Mouse (Mus musculus): Measurements from ENCODE around the gene Otop2. TPM values are rescaled to one million over a fixed set of nuclear protein-coding genes. Genes with fewer than 3 reads are reported as not detected.

Gene Otop2
- polyA plus RNA-seq, 1 experiment from 2014 or later = not detected

- ATAC-seq (replicated peaks; ENCODE audit: low FRiP score) (no peak), DNase-seq (ENCODE audit: low spot score) (no peak)
- H3K27me3 ChIP-seq (replicated peaks; ENCODE audit: control insufficient read depth, insufficient read depth, low read length) = peaks cover 54% of the 10 kb centered on the region
- no peak overlapping the region for H3K4me2 ChIP-seq
- H3K36me3 ChIP-seq (ENCODE audit: control insufficient read depth, insufficient read depth, low read length) = no peaks in the 10 kb centered on the region
- H3K9me3 ChIP-seq (ENCODE audit: control insufficient read depth, low read length) = no peaks in the 10 kb centered on the region
- no peak overlapping the region for H3K27ac ChIP-seq (ENCODE audit: low read depth, low read length)
- WGBS = 61% methylated on average over 2 of the region's 2 CpGs
- no peak overlapping the region for H3K9ac ChIP-seq (ENCODE audit: low read depth, low read length)
- peaks cover 6% of the 10 kb centered on the region; the same call in 1 of the 2 replicates for H3K4me1 ChIP-seq (replicated peaks; ENCODE audit: control insufficient read depth, insufficient read depth, low read length)
- H3K4me3 ChIP-seq (ENCODE audit: low read depth, low read length) = no peak overlapping the region
These were observed 34.3 kb downstream of the Otop2 start for GRCm38 (mm10) chr11:115341246-115341645.

- ATAC-seq (replicated peaks; ENCODE audit: low FRiP score) = no peak
- peaks cover 55% of the 10 kb centered on the region for H3K27me3 ChIP-seq (replicated peaks; ENCODE audit: control insufficient read depth, insufficient read depth, low read length)
- H3K27ac ChIP-seq (ENCODE audit: low read depth, low read length) = no peak overlapping the region
- H3K9me3 ChIP-seq (ENCODE audit: control insufficient read depth, low read length) = no peaks in the 10 kb centered on the region
- no peak for DNase-seq (ENCODE audit: low spot score)
- peaks cover 6% of the 10 kb centered on the region; the same call in 1 of the 2 replicates for H3K4me1 ChIP-seq (replicated peaks; ENCODE audit: control insufficient read depth, insufficient read depth, low read length)
- no peak overlapping the region for H3K4me2 ChIP-seq
- 67% methylated on average over 6 of the region's 6 CpGs for WGBS
- H3K9ac ChIP-seq (ENCODE audit: low read depth, low read length) = no peak overlapping the region
- H3K36me3 ChIP-seq (ENCODE audit: control insufficient read depth, insufficient read depth, low read length) = no peaks in the 10 kb centered on the region
- no peak overlapping the region for H3K4me3 ChIP-seq (ENCODE audit: low read depth, low read length)
These were observed 34.9 kb downstream of the Otop2 start for GRCm38 (mm10) chr11:115341866-115342265.

GRCm38 (mm10) chr11:115344967-115345366 lies 38.0 kb downstream of the Otop2 start:
- no peak overlapping the region for H3K27ac ChIP-seq (ENCODE audit: low read depth, low read length)
- no peak for ATAC-seq (replicated peaks; ENCODE audit: low FRiP score)
- peaks cover 60% of the 10 kb centered on the region for H3K27me3 ChIP-seq (replicated peaks; ENCODE audit: control insufficient read depth, insufficient read depth, low read length)
- no peak overlapping the region for H3K4me2 ChIP-seq
- no peak for DNase-seq (ENCODE audit: low spot score)
- no peak overlapping the region for H3K9ac ChIP-seq (ENCODE audit: low read depth, low read length)
- H3K4me3 ChIP-seq (ENCODE audit: low read depth, low read length) = no peak overlapping the region
- no peaks in the 10 kb centered on the region for H3K36me3 ChIP-seq (ENCODE audit: control insufficient read depth, insufficient read depth, low read length)
- no peaks in the 10 kb centered on the region for H3K9me3 ChIP-seq (ENCODE audit: control insufficient read depth, low read length)
- H3K4me1 ChIP-seq (replicated peaks; ENCODE audit: control insufficient read depth, insufficient read depth, low read length) = peaks cover 15% of the 10 kb centered on the region
- WGBS = 9% methylated on average over 12 of the region's 12 CpGs

GRCm38 (mm10) chr11:115345515-115345914 lies 38.6 kb downstream of the Otop2 start:
- Histone ChIP-seq H3K9ac (ENCODE audit: low read depth, low read length) (no peak overlapping the region), H3K27me3 (replicated peaks; ENCODE audit: control insufficient read depth, insufficient read depth, low read length) (peaks cover 60% of the 10 kb centered on the region), H3K4me1 (replicated peaks; ENCODE audit: control insufficient read depth, insufficient read depth, low read length) (peaks cover 17% of the 10 kb centered on the region), H3K36me3 (ENCODE audit: control insufficient read depth, insufficient read depth, low read length) (no peaks in the 10 kb centered on the region), H3K4me3 (ENCODE audit: low read depth, low read length) (no peak overlapping the region), H3K9me3 (ENCODE audit: control insufficient read depth, low read length) (no peaks in the 10 kb centered on the region), H3K27ac (ENCODE audit: low read depth, low read length) (no peak overlapping the region), H3K4me2 (no peak overlapping the region)
- WGBS = 35% methylated on average over 7 of the region's 7 CpGs
- no peak for DNase-seq (ENCODE audit: low spot score)
- no peak for ATAC-seq (replicated peaks; ENCODE audit: low FRiP score)

- Histone ChIP-seq H3K4me3 (ENCODE audit: low read depth, low read length) (no peak overlapping the region), H3K4me1 (replicated peaks; ENCODE audit: control insufficient read depth, insufficient read depth, low read length) (peaks cover 17% of the 10 kb centered on the region), H3K4me2 (peak overlapping the region; percentile 21), H3K36me3 (ENCODE audit: control insufficient read depth, insufficient read depth, low read length) (no peaks in the 10 kb centered on the region), H3K9ac (ENCODE audit: low read depth, low read length) (no peak overlapping the region), H3K27ac (ENCODE audit: low read depth, low read length) (no peak overlapping the region), H3K27me3 (replicated peaks; ENCODE audit: control insufficient read depth, insufficient read depth, low read length) (peaks cover 60% of the 10 kb centered on the region), H3K9me3 (ENCODE audit: control insufficient read depth, low read length) (no peaks in the 10 kb centered on the region)
- 34% methylated on average over 17 of the region's 17 CpGs for WGBS
- no peak; the same call in 1 of the 2 replicates for ATAC-seq (replicated peaks; ENCODE audit: low FRiP score)
- no peak for DNase-seq (ENCODE audit: low spot score)
These were observed 41.8 kb downstream of the Otop2 start for GRCm38 (mm10) chr11:115348681-115349248.

GRCm38 (mm10) chr11:115349976-115350375 lies 43.0 kb downstream of the Otop2 start:
- 22% methylated on average over 4 of the region's 4 CpGs for WGBS
- no peaks in the 10 kb centered on the region for H3K9me3 ChIP-seq (ENCODE audit: control insufficient read depth, low read length)
- no peak overlapping the region for H3K9ac ChIP-seq (ENCODE audit: low read depth, low read length)
- no peak overlapping the region for H3K4me2 ChIP-seq
- ATAC-seq (replicated peaks; ENCODE audit: low FRiP score) (no peak), DNase-seq (ENCODE audit: low spot score) (no peak)
- H3K4me3 ChIP-seq (ENCODE audit: low read depth, low read length) = no peak overlapping the region
- peaks cover 13% of the 10 kb centered on the region for H3K4me1 ChIP-seq (replicated peaks; ENCODE audit: control insufficient read depth, insufficient read depth, low read length)
- peaks cover 48% of the 10 kb centered on the region for H3K27me3 ChIP-seq (replicated peaks; ENCODE audit: control insufficient read depth, insufficient read depth, low read length)
- H3K36me3 ChIP-seq (ENCODE audit: control insufficient read depth, insufficient read depth, low read length) = no peaks in the 10 kb centered on the region
- no peak overlapping the region for H3K27ac ChIP-seq (ENCODE audit: low read depth, low read length)

- no peak for DNase-seq (ENCODE audit: low spot score)
- 79% methylated on average over 5 of the region's 5 CpGs for WGBS
- no peaks in the 10 kb centered on the region for H3K36me3 ChIP-seq (ENCODE audit: control insufficient read depth, insufficient read depth, low read length)
- ATAC-seq (replicated peaks; ENCODE audit: low FRiP score) = no peak
- H3K9me3 ChIP-seq (ENCODE audit: control insufficient read depth, low read length) = no peaks in the 10 kb centered on the region
- no peak overlapping the region for H3K27ac ChIP-seq (ENCODE audit: low read depth, low read length)
- peaks cover 11% of the 10 kb centered on the region for H3K4me1 ChIP-seq (replicated peaks; ENCODE audit: control insufficient read depth, insufficient read depth, low read length)
- H3K4me2 ChIP-seq = no peak overlapping the region
- peaks cover 28% of the 10 kb centered on the region for H3K27me3 ChIP-seq (replicated peaks; ENCODE audit: control insufficient read depth, insufficient read depth, low read length)
- no peak overlapping the region for H3K4me3 ChIP-seq (ENCODE audit: low read depth, low read length)
- no peak overlapping the region for H3K9ac ChIP-seq (ENCODE audit: low read depth, low read length)
These were observed 46.4 kb downstream of the Otop2 start for GRCm38 (mm10) chr11:115353375-115353774.

- peaks cover 4% of the 10 kb centered on the region for H3K4me1 ChIP-seq (replicated peaks; ENCODE audit: control insufficient read depth, insufficient read depth, low read length)
- peaks cover 25% of the 10 kb centered on the region for H3K27me3 ChIP-seq (replicated peaks; ENCODE audit: control insufficient read depth, insufficient read depth, low read length)
- 7% methylated on average over 8 of the region's 8 CpGs for WGBS
- DNase-seq (ENCODE audit: low spot score) (peak; percentile 77), ATAC-seq (replicated peaks; ENCODE audit: low FRiP score) (no peak)
- H3K4me2 ChIP-seq = no peak overlapping the region
- no peaks in the 10 kb centered on the region for H3K36me3 ChIP-seq (ENCODE audit: control insufficient read depth, insufficient read depth, low read length)
- H3K9me3 ChIP-seq (ENCODE audit: control insufficient read depth, low read length) = no peaks in the 10 kb centered on the region
- H3K9ac ChIP-seq (ENCODE audit: low read depth, low read length) = no peak overlapping the region
- no peak overlapping the region for H3K4me3 ChIP-seq (ENCODE audit: low read depth, low read length)
- H3K27ac ChIP-seq (ENCODE audit: low read depth, low read length) = no peak overlapping the region
These were observed 47.2 kb downstream of the Otop2 start for GRCm38 (mm10) chr11:115354183-115354582.

- no peaks in the 10 kb centered on the region for H3K36me3 ChIP-seq (ENCODE audit: control insufficient read depth, insufficient read depth, low read length)
- H3K4me1 ChIP-seq (replicated peaks; ENCODE audit: control insufficient read depth, insufficient read depth, low read length) = no peaks in the 10 kb centered on the region; the same call in 1 of the 2 replicates
- H3K4me2 ChIP-seq = no peak overlapping the region
- no peak overlapping the region for H3K4me3 ChIP-seq (ENCODE audit: low read depth, low read length)
- H3K9me3 ChIP-seq (ENCODE audit: control insufficient read depth, low read length) = no peaks in the 10 kb centered on the region
- 16% methylated on average over 5 of the region's 5 CpGs for WGBS
- DNase-seq (ENCODE audit: low spot score) (no peak), ATAC-seq (replicated peaks; ENCODE audit: low FRiP score) (no peak)
- H3K9ac ChIP-seq (ENCODE audit: low read depth, low read length) = no peak overlapping the region
- H3K27me3 ChIP-seq (replicated peaks; ENCODE audit: control insufficient read depth, insufficient read depth, low read length) = peaks cover 8% of the 10 kb centered on the region
- H3K27ac ChIP-seq (ENCODE audit: low read depth, low read length) = no peak overlapping the region
These were observed 51.5 kb downstream of the Otop2 start for GRCm38 (mm10) chr11:115358468-115358867.
